Mouse (Mus musculus): Measurements from ENCODE around the gene Gm436. TPM values are rescaled to one million over a fixed set of nuclear protein-coding genes. Genes with fewer than 3 reads are reported as not detected.

Gm436 gene
- not detected in 2 replicates for polyA plus RNA-seq (2014; fragmentation: Nextera tagmentation; extraction: Ambion mirVana)

GRCm38 (mm10) chr4:144686268-144686667 is at the start of gene Gm436:
Gene Gm436 (minus strand): TSS chr4:144686368.
- ATAC-seq (ENCODE audit: low FRiP score, low TSS enrichment) (no peak), DNase-seq (no peak)
- H3K27me3 ChIP-seq (ENCODE audit: control insufficient read depth, insufficient read depth, low read length): no peaks in the 10 kb centered on the region
- H3K36me3 ChIP-seq (ENCODE audit: control insufficient read depth, insufficient read depth, low read length): no peaks in the 10 kb centered on the region
- no peaks in the 10 kb centered on the region for H3K4me1 ChIP-seq (ENCODE audit: control insufficient read depth, insufficient read depth, low read length)
- H3K9ac ChIP-seq (replicated peaks; ENCODE audit: low read length): no peak within 1 kb of the TSS
- 0 out of 2 replicates have a peak, but pooled peaks cover 9% of the 10 kb centered on the region for H3K9me3 ChIP-seq (ENCODE audit: control insufficient read depth, low read length)
- H3K27ac ChIP-seq (replicated peaks; ENCODE audit: low read depth, low read length): no peak within 1 kb of the TSS
- 57% methylated on average over 2 of the region's 2 CpGs for WGBS
- H3K4me2 ChIP-seq (ENCODE audit: low read length): no peak within 1 kb of the TSS
- no peak within 1 kb of the TSS for H3K4me3 ChIP-seq (replicated peaks; ENCODE audit: low read depth, low read length)

DNA sequence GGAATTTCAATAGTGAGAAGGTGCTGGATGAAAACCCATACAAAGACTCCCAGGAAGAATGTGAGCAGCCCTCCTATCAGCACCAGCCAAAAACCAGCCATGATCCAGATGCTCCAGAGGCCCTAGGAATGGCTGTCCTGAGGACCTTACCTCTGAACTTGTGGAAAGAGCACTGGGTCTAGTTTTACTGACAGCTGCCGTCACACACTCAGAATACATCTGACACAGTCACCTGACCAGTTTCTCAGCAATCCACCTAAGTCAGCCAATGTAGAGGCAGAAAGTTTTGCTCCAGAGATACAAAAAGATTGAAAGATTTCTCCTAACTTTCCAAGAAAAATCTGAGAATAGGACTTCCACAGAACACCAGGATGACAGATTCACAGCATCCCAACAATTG is 35.1 kb upstream of the Gm436 start, which contains the start of gene Gm13178:
TSS of gene Gm13178 (minus strand) at position 101 of the 400 bp plus-strand sequence.
- Histone ChIP-seq H3K4me2 (ENCODE audit: low read length) (no peak within 1 kb of the TSS), H3K4me3 (replicated peaks; ENCODE audit: low read depth, low read length) (no peak within 1 kb of the TSS), H3K9me3 (ENCODE audit: control insufficient read depth, low read length) (peaks cover 15% of the 10 kb centered on the region), H3K9ac (replicated peaks; ENCODE audit: low read length) (no peak within 1 kb of the TSS), H3K36me3 (ENCODE audit: control insufficient read depth, insufficient read depth, low read length) (no peaks in the 10 kb centered on the region), H3K4me1 (ENCODE audit: control insufficient read depth, insufficient read depth, low read length) (no peaks in the 10 kb centered on the region), H3K27me3 (ENCODE audit: control insufficient read depth, insufficient read depth, low read length) (no peaks in the 10 kb centered on the region), H3K27ac (replicated peaks; ENCODE audit: low read depth, low read length) (no peak within 1 kb of the TSS)
- DNase-seq: no peak
- no peak for ATAC-seq (ENCODE audit: low FRiP score, low TSS enrichment)
- 89% methylated on average over 1 of the region's 1 CpGs for WGBS

GRCm38 (mm10) chr4:144719691-144720090 is 33.5 kb upstream of the Gm436 start:
- no peak overlapping the region for H3K27ac ChIP-seq (replicated peaks; ENCODE audit: low read depth, low read length)
- H3K36me3 ChIP-seq (ENCODE audit: control insufficient read depth, insufficient read depth, low read length): no peaks in the 10 kb centered on the region
- H3K9me3 ChIP-seq (ENCODE audit: control insufficient read depth, low read length): peaks cover 15% of the 10 kb centered on the region
- H3K4me3 ChIP-seq (replicated peaks; ENCODE audit: low read depth, low read length): no peak overlapping the region
- no peaks in the 10 kb centered on the region for H3K4me1 ChIP-seq (ENCODE audit: control insufficient read depth, insufficient read depth, low read length)
- H3K9ac ChIP-seq (replicated peaks; ENCODE audit: low read length): no peak overlapping the region
- no peaks in the 10 kb centered on the region for H3K27me3 ChIP-seq (ENCODE audit: control insufficient read depth, insufficient read depth, low read length)
- ATAC-seq (ENCODE audit: low FRiP score, low TSS enrichment): no peak
- no peak for DNase-seq
- 83% methylated on average over 1 of the region's 1 CpGs for WGBS
- no peak overlapping the region for H3K4me2 ChIP-seq (ENCODE audit: low read length)

DNA sequence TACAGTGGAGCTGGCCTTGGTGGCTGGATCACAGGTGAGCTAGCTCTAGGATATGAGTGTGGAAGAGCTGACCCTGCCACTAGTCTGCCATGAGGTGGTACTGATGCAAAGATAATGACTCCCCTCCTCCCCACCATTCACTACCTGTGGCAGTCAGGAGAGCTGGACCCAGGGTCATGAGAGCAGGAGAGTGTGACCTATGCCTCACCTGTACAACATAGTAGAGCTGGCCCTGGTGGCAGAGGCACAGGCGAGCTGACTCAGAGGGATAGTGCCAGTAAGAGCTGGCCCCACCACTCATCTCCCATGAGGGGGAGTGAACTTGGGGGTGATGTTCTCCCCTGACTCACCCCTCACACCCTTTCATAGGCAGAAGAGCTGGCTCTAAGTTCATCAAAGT is 32.1 kb upstream of the Gm436 start:
- WGBS: 77% methylated on average over 1 of the region's 1 CpGs

GRCm38 (mm10) chr4:144638263-144638662 is 47.9 kb downstream of the Gm436 start:
- H3K27me3 ChIP-seq (ENCODE audit: control insufficient read depth, insufficient read depth, low read length): no peaks in the 10 kb centered on the region
- H3K9ac ChIP-seq (replicated peaks; ENCODE audit: low read length): no peak overlapping the region
- H3K4me1 ChIP-seq (ENCODE audit: control insufficient read depth, insufficient read depth, low read length): no peaks in the 10 kb centered on the region
- no peak overlapping the region for H3K4me2 ChIP-seq (ENCODE audit: low read length)
- peaks cover 16% of the 10 kb centered on the region for H3K9me3 ChIP-seq (ENCODE audit: control insufficient read depth, low read length)
- no peak for ATAC-seq (ENCODE audit: low FRiP score, low TSS enrichment)
- H3K36me3 ChIP-seq (ENCODE audit: control insufficient read depth, insufficient read depth, low read length): no peaks in the 10 kb centered on the region
- no peak for DNase-seq
- no peak overlapping the region for H3K27ac ChIP-seq (replicated peaks; ENCODE audit: low read depth, low read length)
- H3K4me3 ChIP-seq (replicated peaks; ENCODE audit: low read depth, low read length): no peak overlapping the region

More for the DNA sequence above, 32.1 kb upstream of the Gm436 start:
- Histone ChIP-seq H3K27ac (replicated peaks; ENCODE audit: low read depth, low read length) (no peak overlapping the region), H3K4me1 (ENCODE audit: control insufficient read depth, insufficient read depth, low read length) (no peaks in the 10 kb centered on the region), H3K4me3 (replicated peaks; ENCODE audit: low read depth, low read length) (no peak overlapping the region), H3K27me3 (ENCODE audit: control insufficient read depth, insufficient read depth, low read length) (no peaks in the 10 kb centered on the region), H3K36me3 (ENCODE audit: control insufficient read depth, insufficient read depth, low read length) (no peaks in the 10 kb centered on the region), H3K9ac (replicated peaks; ENCODE audit: low read length) (no peak overlapping the region), H3K4me2 (ENCODE audit: low read length) (no peak overlapping the region), H3K9me3 (ENCODE audit: control insufficient read depth, low read length) (peaks cover 15% of the 10 kb centered on the region)
- DNase-seq: no peak
- ATAC-seq (ENCODE audit: low FRiP score, low TSS enrichment): peak; percentile 34; the same call in 1 of the 2 replicates

Other genes starting within 250 kb of the Gm436 start
- gene 1700012P22Rik, start 247.6 kb downstream of the Gm436 start, polyA plus RNA-seq (2014; fragmentation: Nextera tagmentation; extraction: Ambion mirVana): not detected in 2 replicates
- gene Gm9944, start 233.1 kb downstream of the Gm436 start, polyA plus RNA-seq (2014; fragmentation: Nextera tagmentation; extraction: Ambion mirVana): not detected in 2 replicates
- not detected in 2 replicates for gene Aadacl3, start 222.6 kb downstream of the Gm436 start, polyA plus RNA-seq (2014; fragmentation: Nextera tagmentation; extraction: Ambion mirVana)
- not detected in 2 replicates for gene 9430007A20Rik, start 166.5 kb downstream of the Gm436 start, polyA plus RNA-seq (2014; fragmentation: Nextera tagmentation; extraction: Ambion mirVana)
- not detected in 2 replicates for gene Gm13124, start 121.2 kb downstream of the Gm436 start, polyA plus RNA-seq (2014; fragmentation: Nextera tagmentation; extraction: Ambion mirVana)
- not detected in 2 replicates for gene Aadacl4, start 72.7 kb downstream of the Gm436 start, polyA plus RNA-seq (2014; fragmentation: Nextera tagmentation; extraction: Ambion mirVana)
- gene Gm13178, start 35.0 kb upstream of the Gm436 start, polyA plus RNA-seq (2014; fragmentation: Nextera tagmentation; extraction: Ambion mirVana): not detected in 2 replicates
- gene Gm438, start 100.2 kb upstream of the Gm436 start, polyA plus RNA-seq (2014; fragmentation: Nextera tagmentation; extraction: Ambion mirVana): not detected in 2 replicates
- gene Dhrs3, start 206.5 kb upstream of the Gm436 start, polyA plus RNA-seq (2014; fragmentation: Nextera tagmentation; extraction: Ambion mirVana): 47.1 and 51.6 TPM in 2 replicates

Data from midbrain, embryonic 14.5 days (tissue).